Mouse (Mus musculus): ENCODE results near the gene Cacnb2. TPM values are rescaled to one million over a fixed set of nuclear protein-coding genes. Genes with fewer than 3 reads are reported as not detected.
"Not testable (repeated sequence)": the region's sequence is repeated elsewhere in the genome, so short reads cannot be mapped to it uniquely, and the experiment has no call there.

Cacnb2 gene
- polyA plus RNA-seq, 1 experiment from 2014 or later, result 2.4 TPM

DNA sequence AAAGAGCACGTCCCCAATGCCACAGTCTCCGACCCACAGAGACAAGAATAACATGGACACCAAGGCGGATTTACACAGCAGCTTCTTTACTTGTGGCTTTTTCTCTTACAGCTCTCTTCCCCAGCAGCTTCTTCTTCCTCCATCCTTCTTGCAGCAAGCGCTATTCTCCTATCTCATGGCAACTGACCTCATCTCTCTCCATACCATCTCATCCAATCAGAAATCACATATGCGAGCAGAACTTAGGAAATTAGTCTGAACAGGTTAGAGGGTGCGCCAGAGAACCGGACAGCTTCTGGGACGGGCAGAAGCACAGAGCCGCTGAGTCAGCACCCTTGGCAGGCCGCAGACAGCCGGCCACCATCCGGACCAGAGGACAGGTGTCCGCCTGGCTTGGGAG, 123.7 kb downstream of the Cacnb2 start:
- H3K4me3 ChIP-seq (ENCODE audit: low read depth, low read length); DNase-seq (ENCODE audit: low spot score); H3K4me2 ChIP-seq (ENCODE audit: low read length); H3K36me3 ChIP-seq (ENCODE audit: control insufficient read depth, insufficient read depth, low read length); H3K9ac ChIP-seq (ENCODE audit: low read length); H3K9me3 ChIP-seq (replicated peaks; ENCODE audit: control insufficient read depth, low read length); H3K27ac ChIP-seq (ENCODE audit: low read depth, low read length); ATAC-seq; H3K27me3 ChIP-seq (replicated peaks; ENCODE audit: control insufficient read depth, insufficient read depth, low read length); H3K4me1 ChIP-seq (ENCODE audit: control insufficient read depth, insufficient read depth, low read length): not testable (repeated sequence)
- WGBS, result 94% methylated on average over 12 of the region's 13 CpGs

DNA sequence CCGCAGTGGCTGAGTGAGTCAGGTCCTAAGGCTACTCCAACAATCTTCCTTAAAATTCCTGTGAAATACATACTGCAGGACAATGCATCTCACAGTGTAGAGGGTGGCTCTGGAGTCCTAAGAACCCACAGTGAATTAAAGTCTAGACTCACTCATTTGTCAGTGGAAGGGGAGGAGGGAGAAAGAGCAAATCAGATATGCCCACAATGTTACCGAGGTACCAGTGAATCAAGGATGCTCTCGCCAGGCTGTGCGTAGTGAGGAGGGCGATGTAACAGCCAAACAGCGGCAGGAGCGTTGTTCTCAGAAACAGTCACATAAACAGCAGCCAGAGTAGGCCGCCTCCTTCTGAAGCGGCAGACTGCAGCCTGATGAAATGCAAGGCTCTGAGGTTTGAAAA, 136.0 kb downstream of the Cacnb2 start:
- no peaks in the 10 kb centered on the region for H3K36me3 ChIP-seq (ENCODE audit: control insufficient read depth, insufficient read depth, low read length)
- H3K27me3 ChIP-seq (replicated peaks; ENCODE audit: control insufficient read depth, insufficient read depth, low read length), result no peaks in the 10 kb centered on the region
- H3K4me3 ChIP-seq (ENCODE audit: low read depth, low read length), result no peak overlapping the region
- H3K9ac ChIP-seq (ENCODE audit: low read length), result no peak overlapping the region
- no peak overlapping the region for H3K4me2 ChIP-seq (ENCODE audit: low read length)
- 40% methylated on average over 9 of the region's 9 CpGs for WGBS
- H3K9me3 ChIP-seq (replicated peaks; ENCODE audit: control insufficient read depth, low read length), result no peaks in the 10 kb centered on the region
- no peaks in the 10 kb centered on the region for H3K4me1 ChIP-seq (ENCODE audit: control insufficient read depth, insufficient read depth, low read length)
- ATAC-seq, result peak; percentile 44
- H3K27ac ChIP-seq (ENCODE audit: low read depth, low read length), result no peak overlapping the region
- peak; percentile 35 for DNase-seq (ENCODE audit: low spot score)

DNA sequence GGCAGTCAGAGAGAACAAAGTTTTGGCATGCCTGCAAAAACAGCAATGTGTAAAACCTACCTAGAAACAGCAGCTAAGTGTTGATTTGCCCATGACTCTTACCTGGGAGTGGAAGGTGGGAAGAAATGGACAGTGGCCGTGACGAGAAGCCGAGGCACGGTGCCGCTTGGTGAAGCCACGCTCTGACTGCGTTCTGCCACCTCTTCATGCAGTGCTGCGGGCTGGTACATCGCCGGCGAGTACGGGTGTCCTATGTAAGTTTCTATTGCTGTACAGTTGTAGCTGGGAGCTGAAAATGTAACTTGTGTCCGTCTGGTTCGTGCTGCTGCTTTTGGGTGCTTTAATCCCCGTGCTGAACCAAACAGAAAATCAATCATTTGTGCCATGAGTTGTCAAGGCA, 136.6 kb downstream of the Cacnb2 start:
- H3K36me3 ChIP-seq (ENCODE audit: control insufficient read depth, insufficient read depth, low read length), result no peaks in the 10 kb centered on the region
- H3K27ac ChIP-seq (ENCODE audit: low read depth, low read length), result no peak overlapping the region
- no peaks in the 10 kb centered on the region for H3K9me3 ChIP-seq (replicated peaks; ENCODE audit: control insufficient read depth, low read length)
- H3K27me3 ChIP-seq (replicated peaks; ENCODE audit: control insufficient read depth, insufficient read depth, low read length), result no peaks in the 10 kb centered on the region
- no peak overlapping the region for H3K9ac ChIP-seq (ENCODE audit: low read length)
- ATAC-seq, result no peak
- DNase-seq (ENCODE audit: low spot score), result no peak
- WGBS, result 86% methylated on average over 15 of the region's 15 CpGs
- no peaks in the 10 kb centered on the region for H3K4me1 ChIP-seq (ENCODE audit: control insufficient read depth, insufficient read depth, low read length)
- H3K4me2 ChIP-seq (ENCODE audit: low read length), result no peak overlapping the region
- no peak overlapping the region for H3K4me3 ChIP-seq (ENCODE audit: low read depth, low read length)

DNA sequence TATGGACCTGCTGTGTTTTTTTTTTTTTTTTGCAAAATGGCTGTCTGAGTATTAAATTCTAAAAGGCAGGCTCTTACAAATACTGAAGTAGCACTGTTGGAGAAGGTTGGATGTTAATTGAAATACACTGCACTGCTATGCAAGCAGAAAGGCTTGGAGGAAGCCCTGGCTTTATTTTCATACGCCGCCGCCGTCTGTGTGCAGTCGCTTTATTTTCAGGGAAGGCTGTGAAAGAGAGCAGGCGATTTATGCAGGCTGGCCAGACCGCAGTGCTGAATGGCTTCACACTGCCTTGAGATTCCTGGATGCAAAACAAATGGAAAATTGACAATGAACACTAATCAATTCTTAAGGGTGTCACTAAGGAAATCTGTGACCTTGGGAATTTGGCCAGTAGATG, 137.5 kb downstream of the Cacnb2 start:
- H3K9me3 ChIP-seq (replicated peaks; ENCODE audit: control insufficient read depth, low read length), result no peaks in the 10 kb centered on the region
- peak overlapping the region; percentile 25 for H3K4me2 ChIP-seq (ENCODE audit: low read length)
- WGBS, result 23% methylated on average over 7 of the region's 7 CpGs
- no peaks in the 10 kb centered on the region for H3K36me3 ChIP-seq (ENCODE audit: control insufficient read depth, insufficient read depth, low read length)
- no peaks in the 10 kb centered on the region for H3K4me1 ChIP-seq (ENCODE audit: control insufficient read depth, insufficient read depth, low read length)
- ATAC-seq (peak; percentile 78), DNase-seq (ENCODE audit: low spot score) (peak; percentile 64)
- no peak overlapping the region; the same call in 1 of the 2 replicates for H3K9ac ChIP-seq (ENCODE audit: low read length)
- H3K27ac ChIP-seq (ENCODE audit: low read depth, low read length), result no peak overlapping the region
- no peaks in the 10 kb centered on the region for H3K27me3 ChIP-seq (replicated peaks; ENCODE audit: control insufficient read depth, insufficient read depth, low read length)
- no peak overlapping the region for H3K4me3 ChIP-seq (ENCODE audit: low read depth, low read length)

DNA sequence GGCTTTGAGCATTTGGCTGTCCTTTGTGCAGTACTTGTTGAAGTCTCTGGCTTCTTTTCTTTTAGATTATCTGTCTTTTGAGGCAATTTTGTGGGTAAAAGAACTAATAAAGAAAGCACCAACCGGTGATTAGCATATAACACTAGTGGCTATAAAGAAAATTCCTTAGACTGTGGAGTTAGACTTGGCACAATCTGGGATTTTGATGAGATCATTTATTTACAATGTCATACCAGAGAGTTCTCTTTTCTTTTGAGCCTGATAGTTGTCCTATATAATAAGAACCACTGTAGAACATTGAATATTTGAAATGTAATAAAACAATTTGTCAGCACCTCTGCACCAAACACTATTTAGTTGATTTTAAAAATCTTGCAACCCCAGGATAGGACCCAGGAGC, 141.9 kb downstream of the Cacnb2 start:
- ATAC-seq (no peak), DNase-seq (ENCODE audit: low spot score) (no peak)
- Histone ChIP-seq H3K36me3 (ENCODE audit: control insufficient read depth, insufficient read depth, low read length) (no peaks in the 10 kb centered on the region), H3K27me3 (replicated peaks; ENCODE audit: control insufficient read depth, insufficient read depth, low read length) (no peaks in the 10 kb centered on the region), H3K4me1 (ENCODE audit: control insufficient read depth, insufficient read depth, low read length) (no peaks in the 10 kb centered on the region), H3K4me3 (ENCODE audit: low read depth, low read length) (no peak overlapping the region), H3K9me3 (replicated peaks; ENCODE audit: control insufficient read depth, low read length) (no peaks in the 10 kb centered on the region), H3K27ac (ENCODE audit: low read depth, low read length) (no peak overlapping the region), H3K9ac (ENCODE audit: low read length) (no peak overlapping the region), H3K4me2 (ENCODE audit: low read length) (no peak overlapping the region)
- WGBS, result 80% methylated on average over 1 of the region's 1 CpGs

DNA sequence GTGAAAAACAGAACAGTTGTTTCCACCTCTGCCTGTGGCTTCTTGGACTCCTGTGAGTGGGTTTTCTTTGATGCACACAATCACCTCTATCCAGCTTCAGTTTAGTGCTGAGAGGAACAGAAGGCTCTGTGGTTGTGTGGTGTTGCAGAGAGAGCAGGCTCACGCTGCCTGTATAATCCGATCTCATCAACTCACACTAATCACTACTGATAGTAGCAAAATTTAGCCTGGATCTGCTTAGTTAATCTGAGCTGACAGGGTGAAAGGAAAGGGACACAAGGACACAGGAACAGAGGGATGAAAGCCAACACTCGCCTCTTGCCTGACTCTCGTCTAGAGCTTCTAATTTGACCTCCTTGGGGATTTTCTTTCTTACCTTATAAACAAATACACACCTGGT, 160.0 kb downstream of the Cacnb2 start:
- H3K27me3 ChIP-seq (replicated peaks; ENCODE audit: control insufficient read depth, insufficient read depth, low read length), result no peaks in the 10 kb centered on the region
- no peaks in the 10 kb centered on the region for H3K4me1 ChIP-seq (ENCODE audit: control insufficient read depth, insufficient read depth, low read length)
- no peak overlapping the region for H3K4me3 ChIP-seq (ENCODE audit: low read depth, low read length)
- ATAC-seq, result no peak
- no peak overlapping the region for H3K27ac ChIP-seq (ENCODE audit: low read depth, low read length)
- H3K4me2 ChIP-seq (ENCODE audit: low read length), result no peak overlapping the region
- WGBS, result 42% methylated on average over 4 of the region's 4 CpGs
- H3K9me3 ChIP-seq (replicated peaks; ENCODE audit: control insufficient read depth, low read length), result no peaks in the 10 kb centered on the region
- H3K9ac ChIP-seq (ENCODE audit: low read length), result no peak overlapping the region
- no peak for DNase-seq (ENCODE audit: low spot score)
- no peaks in the 10 kb centered on the region for H3K36me3 ChIP-seq (ENCODE audit: control insufficient read depth, insufficient read depth, low read length)

DNA sequence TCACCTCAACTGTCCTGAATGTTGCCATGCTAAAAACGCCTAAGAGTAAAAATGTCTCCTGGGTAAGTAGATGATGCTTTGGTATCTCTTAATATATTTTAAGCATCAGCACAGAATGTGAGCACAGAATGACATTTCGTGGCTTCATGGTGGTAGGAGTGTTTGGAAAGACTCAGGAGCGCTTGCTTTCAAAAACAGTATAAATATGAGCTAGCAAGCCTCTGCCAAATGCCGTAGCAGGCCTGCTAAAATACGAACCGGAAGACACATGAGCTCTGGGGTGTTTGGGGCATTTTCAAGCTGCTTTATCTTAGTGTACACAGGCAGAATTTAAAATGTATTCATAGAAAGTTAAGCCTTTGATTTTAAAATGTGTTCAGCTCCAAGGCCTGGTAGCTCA, 161.0 kb downstream of the Cacnb2 start:
- H3K9ac ChIP-seq (ENCODE audit: low read length), result no peak overlapping the region
- no peaks in the 10 kb centered on the region for H3K27me3 ChIP-seq (replicated peaks; ENCODE audit: control insufficient read depth, insufficient read depth, low read length)
- H3K4me2 ChIP-seq (ENCODE audit: low read length), result no peak overlapping the region
- H3K36me3 ChIP-seq (ENCODE audit: control insufficient read depth, insufficient read depth, low read length), result no peaks in the 10 kb centered on the region
- no peak overlapping the region for H3K4me3 ChIP-seq (ENCODE audit: low read depth, low read length)
- H3K4me1 ChIP-seq (ENCODE audit: control insufficient read depth, insufficient read depth, low read length), result no peaks in the 10 kb centered on the region
- no peak overlapping the region for H3K27ac ChIP-seq (ENCODE audit: low read depth, low read length)
- H3K9me3 ChIP-seq (replicated peaks; ENCODE audit: control insufficient read depth, low read length), result no peaks in the 10 kb centered on the region
- WGBS, result 89% methylated on average over 6 of the region's 6 CpGs
- ATAC-seq, result no peak
- no peak for DNase-seq (ENCODE audit: low spot score)

DNA sequence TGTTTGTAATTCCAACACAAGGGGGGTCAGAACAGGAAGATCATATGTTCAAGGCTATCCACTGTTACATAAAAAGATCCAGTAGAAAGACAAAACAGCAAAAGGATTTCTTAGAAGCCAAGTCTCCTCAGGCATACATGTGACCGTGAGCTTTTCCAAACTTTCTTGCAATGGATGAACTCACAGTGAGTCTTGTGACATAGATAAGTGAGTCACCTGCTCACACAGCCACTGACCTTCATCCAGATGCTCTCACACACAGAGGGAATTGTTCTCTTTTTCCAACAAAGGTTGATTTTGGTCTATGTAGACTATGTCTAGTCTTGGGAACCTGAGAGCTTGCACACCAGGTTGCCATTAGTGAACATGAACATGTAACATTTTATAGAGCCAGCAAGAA, 166.6 kb downstream of the Cacnb2 start:
- H3K4me2 ChIP-seq (ENCODE audit: low read length), result no peak overlapping the region
- 90% methylated on average over 1 of the region's 1 CpGs for WGBS
- H3K27ac ChIP-seq (ENCODE audit: low read depth, low read length), result no peak overlapping the region
- no peaks in the 10 kb centered on the region for H3K36me3 ChIP-seq (ENCODE audit: control insufficient read depth, insufficient read depth, low read length)
- H3K4me3 ChIP-seq (ENCODE audit: low read depth, low read length), result no peak overlapping the region
- no peaks in the 10 kb centered on the region for H3K27me3 ChIP-seq (replicated peaks; ENCODE audit: control insufficient read depth, insufficient read depth, low read length)
- no peak overlapping the region for H3K9ac ChIP-seq (ENCODE audit: low read length)
- H3K9me3 ChIP-seq (replicated peaks; ENCODE audit: control insufficient read depth, low read length), result no peaks in the 10 kb centered on the region
- ATAC-seq (no peak), DNase-seq (ENCODE audit: low spot score) (no peak)
- no peaks in the 10 kb centered on the region for H3K4me1 ChIP-seq (ENCODE audit: control insufficient read depth, insufficient read depth, low read length)

DNA sequence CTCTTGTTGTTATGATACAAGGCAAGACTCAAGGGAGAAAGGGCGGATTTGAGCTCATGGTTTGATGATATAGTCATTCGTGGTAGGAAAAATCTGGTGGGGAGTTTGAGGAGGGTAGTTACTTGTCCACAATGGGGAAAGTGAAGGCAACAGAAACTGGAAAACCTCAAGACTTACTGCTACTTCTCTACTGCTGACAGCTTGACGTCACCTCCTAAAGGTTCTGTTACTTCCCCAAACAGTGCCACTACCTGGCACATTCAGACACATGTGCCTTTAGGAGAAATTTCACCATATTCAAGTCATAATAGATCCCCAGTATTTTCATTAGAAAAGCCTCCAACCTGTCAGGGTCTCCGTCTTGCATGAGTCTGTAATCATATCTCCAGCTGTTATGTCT, 167.7 kb downstream of the Cacnb2 start:
- DNase-seq (ENCODE audit: low spot score), result no peak
- no peaks in the 10 kb centered on the region for H3K36me3 ChIP-seq (ENCODE audit: control insufficient read depth, insufficient read depth, low read length)
- no peak overlapping the region for H3K27ac ChIP-seq (ENCODE audit: low read depth, low read length)
- no peak overlapping the region for H3K9ac ChIP-seq (ENCODE audit: low read length)
- H3K27me3 ChIP-seq (replicated peaks; ENCODE audit: control insufficient read depth, insufficient read depth, low read length), result no peaks in the 10 kb centered on the region
- no peak for ATAC-seq
- no peaks in the 10 kb centered on the region for H3K9me3 ChIP-seq (replicated peaks; ENCODE audit: control insufficient read depth, low read length)
- H3K4me3 ChIP-seq (ENCODE audit: low read depth, low read length), result no peak overlapping the region
- 88% methylated on average over 4 of the region's 4 CpGs for WGBS
- no peak overlapping the region for H3K4me2 ChIP-seq (ENCODE audit: low read length)
- H3K4me1 ChIP-seq (ENCODE audit: control insufficient read depth, insufficient read depth, low read length), result no peaks in the 10 kb centered on the region

DNA sequence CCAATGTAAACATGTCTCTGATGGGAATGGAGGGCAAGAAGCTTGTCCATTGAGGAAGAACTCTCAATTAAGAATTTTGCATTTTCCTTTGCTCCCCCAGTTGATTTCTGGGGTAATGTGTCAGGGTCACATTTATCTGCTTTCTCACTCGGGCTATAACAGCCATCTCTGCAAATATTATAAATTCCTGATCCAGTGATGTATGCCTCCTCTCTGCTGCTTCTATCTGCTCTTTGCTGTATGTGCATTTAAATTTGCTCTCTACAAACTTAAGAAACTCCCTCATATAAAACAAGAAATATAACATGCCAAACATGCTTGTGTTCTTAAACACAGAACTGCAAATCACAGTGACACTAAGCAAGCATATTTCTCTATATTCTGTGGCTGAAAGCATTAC, 171.5 kb downstream of the Cacnb2 start:
- WGBS, result 86% methylated on average over 1 of the region's 1 CpGs

More for the DNA sequence above, 171.5 kb downstream of the Cacnb2 start:
- Histone ChIP-seq H3K4me1 (ENCODE audit: control insufficient read depth, insufficient read depth, low read length) (no peaks in the 10 kb centered on the region), H3K4me2 (ENCODE audit: low read length) (no peak overlapping the region), H3K9me3 (replicated peaks; ENCODE audit: control insufficient read depth, low read length) (no peaks in the 10 kb centered on the region), H3K36me3 (ENCODE audit: control insufficient read depth, insufficient read depth, low read length) (no peaks in the 10 kb centered on the region), H3K9ac (ENCODE audit: low read length) (no peak overlapping the region), H3K27me3 (replicated peaks; ENCODE audit: control insufficient read depth, insufficient read depth, low read length) (no peaks in the 10 kb centered on the region), H3K27ac (ENCODE audit: low read depth, low read length) (no peak overlapping the region), H3K4me3 (ENCODE audit: low read depth, low read length) (no peak overlapping the region)
- ATAC-seq (no peak), DNase-seq (ENCODE audit: low spot score) (no peak)
